Mouse (Mus musculus): ENCODE measurements around the gene Pitpnc1. TPM values are rescaled to one million over a fixed set of nuclear protein-coding genes. Genes with fewer than 3 reads are reported as not detected.

Gene Pitpnc1
- total and polyA plus RNA-seq, 3 experiments = 2.4 to 5.4 (median 3.6) TPM

DNA sequence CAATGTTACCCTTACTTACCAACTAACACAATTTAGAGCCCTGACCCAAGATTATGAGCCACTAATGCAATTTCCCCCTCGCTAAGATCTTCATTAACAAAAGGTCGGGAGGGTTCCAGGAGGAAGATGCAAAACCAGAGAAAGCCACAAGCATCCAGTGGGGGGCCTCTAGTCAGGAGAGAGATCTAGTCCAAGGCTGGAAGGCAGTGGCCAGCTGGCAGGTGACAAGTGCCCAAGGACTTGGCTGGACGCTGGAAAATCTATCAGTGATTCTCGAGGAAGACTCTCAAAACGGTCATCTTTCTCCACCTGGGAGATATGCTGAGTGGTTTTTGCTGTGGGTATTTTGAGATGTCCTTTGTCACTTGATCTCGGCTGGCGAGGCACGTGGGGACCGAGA, 196.3 kb downstream of the Pitpnc1 start (continued):
- TF ChIP-seq ELF1 (IDR thresholded peaks at IDR 0.05; ENCODE audit: low read depth, low read length) = no peak
- TF ChIP-seq POLR2A (IDR thresholded peaks at IDR 0.05; ENCODE audit: low read depth, low read length) = no peak

DNA sequence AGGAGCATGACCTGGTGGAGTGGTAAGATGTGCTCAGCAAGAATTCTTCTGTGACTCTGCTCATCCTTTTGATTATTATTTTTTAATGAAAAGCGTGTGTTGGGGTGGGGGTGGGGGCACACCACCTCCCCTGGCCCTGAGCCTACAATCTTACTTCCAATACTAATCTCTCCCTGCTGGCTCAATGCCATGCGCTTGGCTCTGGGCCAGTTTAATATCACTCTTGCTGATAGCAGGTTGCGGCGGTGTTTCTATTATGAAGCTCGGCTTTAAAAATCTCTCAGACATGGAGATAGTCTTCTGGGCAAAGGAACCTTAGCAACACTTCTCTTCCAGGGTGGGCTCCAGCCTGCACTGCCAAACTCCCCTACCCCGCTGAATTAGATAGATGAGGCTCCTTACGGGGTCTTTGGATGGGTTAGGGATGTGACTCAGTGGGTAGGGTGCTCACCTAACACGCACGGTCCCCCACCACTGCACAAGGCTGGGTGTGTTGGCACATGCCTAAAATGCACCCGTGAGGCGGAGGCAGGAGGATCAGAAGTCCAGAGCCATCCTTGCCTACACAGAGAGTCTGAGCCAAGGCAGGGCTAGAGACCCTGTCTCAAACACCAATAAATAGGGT, 198.0 kb downstream of the Pitpnc1 start:
- no peak for DNase-seq (ENCODE audit: extremely low read depth)
- no peak overlapping the region for H3K4me3 ChIP-seq (replicated peaks in 1 of 3; ENCODE audit: low read depth in 2 of 3, low read length in 2 of 3, poor library complexity in 1 of 3)
- no peak overlapping the region for H3K27ac ChIP-seq (ENCODE audit: insufficient read depth, low read depth)
- no peaks in the 10 kb centered on the region for H3K79me2 ChIP-seq (replicated peaks; ENCODE audit: control insufficient read depth, extremely low read depth, insufficient read depth, poor library complexity, severe bottlenecking)
- no peaks in the 10 kb centered on the region for H3K27me3 ChIP-seq (replicated peaks)
- H3K9ac ChIP-seq (ENCODE audit: insufficient read depth, low read depth) = no peak overlapping the region
- no peak overlapping the region for H3K4me2 ChIP-seq (ENCODE audit: insufficient read depth, low read depth, poor library complexity, severe bottlenecking)
- in situ Hi-C loops (cut with MboI; ENCODE audit: low pct_ligation_motif_present, low pct_unique_long_range_greater_than_20kb, low sequenced_read_pairs) = no loop called here
- peaks cover 5% of the 10 kb centered on the region for H3K9me3 ChIP-seq (replicated peaks; ENCODE audit: low read length)
- dilution Hi-C loops (cut with MboI; ENCODE audit: extremely low pct_ligation_motif_present, extremely low pct_unique_long_range_greater_than_20kb, low sequenced_read_pairs) = no loop called here
- H3K36me3 ChIP-seq (replicated peaks in 1 of 2; ENCODE audit: control insufficient read depth in 1 of 2, insufficient read depth in 1 of 2, low read length in 1 of 2) = no peaks in the 10 kb centered on the region
- no peak for TF ChIP-seq MXI1 (IDR thresholded peaks at IDR 0.05; ENCODE audit: low read depth, low read length)
- no peaks in the 10 kb centered on the region for H3K4me1 ChIP-seq (ENCODE audit: control insufficient read depth in 1 of 2, insufficient read depth in 2 of 2)

DNA sequence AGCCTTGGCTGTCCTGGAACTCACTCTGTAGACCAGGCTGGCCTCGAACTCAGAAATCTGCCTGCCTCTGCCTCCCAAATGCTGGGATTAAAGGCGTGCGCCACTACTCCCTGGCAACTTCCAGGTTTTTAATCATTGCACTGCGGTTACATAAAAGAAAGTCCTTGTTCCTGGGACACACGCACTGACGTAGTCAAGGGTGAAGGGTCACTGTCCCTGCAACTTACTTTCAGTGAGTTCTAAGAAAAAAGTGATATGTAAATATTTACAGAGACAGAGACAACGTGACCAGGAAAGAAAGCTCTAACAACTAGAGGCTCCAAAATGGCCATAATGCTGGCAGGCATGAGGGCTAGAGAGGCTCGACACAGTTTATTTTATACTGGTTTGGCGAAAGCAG, 199.9 kb downstream of the Pitpnc1 start:
- dilution Hi-C loops (cut with MboI; ENCODE audit: extremely low pct_ligation_motif_present, extremely low pct_unique_long_range_greater_than_20kb, low sequenced_read_pairs) (no loop called here), in situ Hi-C loops (cut with MboI; ENCODE audit: low pct_ligation_motif_present, low pct_unique_long_range_greater_than_20kb, low sequenced_read_pairs) (no loop called here)
- Histone ChIP-seq H3K36me3 (replicated peaks in 1 of 2; ENCODE audit: control insufficient read depth in 1 of 2, insufficient read depth in 1 of 2, low read length in 1 of 2) (no peaks in the 10 kb centered on the region), H3K79me2 (replicated peaks; ENCODE audit: control insufficient read depth, extremely low read depth, insufficient read depth, poor library complexity, severe bottlenecking) (no peaks in the 10 kb centered on the region), H3K4me1 (ENCODE audit: control insufficient read depth in 1 of 2, insufficient read depth in 2 of 2) (no peaks in the 10 kb centered on the region), H3K27me3 (replicated peaks) (no peaks in the 10 kb centered on the region), H3K9ac (ENCODE audit: insufficient read depth, low read depth) (no peak overlapping the region), H3K27ac (ENCODE audit: insufficient read depth, low read depth) (no peak overlapping the region), H3K9me3 (replicated peaks; ENCODE audit: low read length) (peaks cover 5% of the 10 kb centered on the region), H3K4me3 (replicated peaks in 1 of 3; ENCODE audit: low read depth in 2 of 3, low read length in 2 of 3, poor library complexity in 1 of 3) (no peak overlapping the region), H3K4me2 (ENCODE audit: insufficient read depth, low read depth, poor library complexity, severe bottlenecking) (no peak overlapping the region)
- no peak for DNase-seq (ENCODE audit: extremely low read depth)
- no peak for TF ChIP-seq CHD2 (IDR thresholded peaks at IDR 0.05; ENCODE audit: low read length)
- TF ChIP-seq CTCF (conservative IDR thresholded peaks at IDR 0.05 in 1 of 2, IDR thresholded peaks at IDR 0.05 in 1 of 2; ENCODE audit: low read depth in 2 of 2, low read length in 2 of 2) = no peak
- TF ChIP-seq IRF4 (IDR thresholded peaks at IDR 0.05; ENCODE audit: low read depth, low read length) = no peak
- no peak for TF ChIP-seq TCF12 (IDR thresholded peaks at IDR 0.05; ENCODE audit: low read depth, low read length)
- TF ChIP-seq NELFE (IDR thresholded peaks at IDR 0.05; ENCODE audit: low read depth, low read length) = no peak
- no peak for TF ChIP-seq POLR2A (IDR thresholded peaks at IDR 0.05; ENCODE audit: low read depth, low read length)
- no peak for TF ChIP-seq CHD1 (IDR thresholded peaks at IDR 0.05; ENCODE audit: low read depth, low read length)
- TF ChIP-seq KAT2A (IDR thresholded peaks at IDR 0.05; ENCODE audit: insufficient replicate concordance, low read length) = no peak
- no peak for TF ChIP-seq EP300 (IDR thresholded peaks at IDR 0.05; ENCODE audit: low read length)

DNA sequence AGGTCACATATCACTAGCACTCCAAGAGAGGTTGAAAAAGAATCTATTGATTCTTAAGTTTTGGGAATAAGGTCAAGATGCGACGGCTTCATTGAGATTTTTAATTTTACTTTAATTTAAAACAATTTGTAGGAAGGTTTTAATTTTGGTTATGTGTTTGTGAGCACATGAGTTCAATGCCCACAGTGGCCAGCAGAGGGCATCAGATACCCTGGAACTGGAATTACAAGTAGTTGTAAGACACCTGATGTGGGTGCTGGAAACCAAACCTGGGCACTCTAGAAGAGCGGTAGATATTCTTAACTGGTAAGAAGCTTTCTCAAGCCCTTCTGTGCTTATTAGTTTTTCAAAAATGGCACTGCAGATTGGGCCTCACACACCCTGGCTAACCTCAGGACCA, 203.0 kb downstream of the Pitpnc1 start:
- no peak overlapping the region for H3K9ac ChIP-seq (ENCODE audit: insufficient read depth, low read depth)
- no peaks in the 10 kb centered on the region for H3K79me2 ChIP-seq (replicated peaks; ENCODE audit: control insufficient read depth, extremely low read depth, insufficient read depth, poor library complexity, severe bottlenecking)
- no peak overlapping the region for H3K27ac ChIP-seq (ENCODE audit: insufficient read depth, low read depth)
- H3K4me3 ChIP-seq (replicated peaks in 1 of 3; ENCODE audit: low read depth in 2 of 3, low read length in 2 of 3, poor library complexity in 1 of 3) = no peak overlapping the region
- peaks cover 5% of the 10 kb centered on the region for H3K9me3 ChIP-seq (replicated peaks; ENCODE audit: low read length)
- in situ Hi-C loops (cut with MboI; ENCODE audit: low pct_ligation_motif_present, low pct_unique_long_range_greater_than_20kb, low sequenced_read_pairs) (no loop called here), dilution Hi-C loops (cut with MboI; ENCODE audit: extremely low pct_ligation_motif_present, extremely low pct_unique_long_range_greater_than_20kb, low sequenced_read_pairs) (no loop called here)
- DNase-seq (ENCODE audit: extremely low read depth) = peak; percentile 24
- H3K36me3 ChIP-seq (replicated peaks in 1 of 2; ENCODE audit: control insufficient read depth in 1 of 2, insufficient read depth in 1 of 2, low read length in 1 of 2) = no peaks in the 10 kb centered on the region
- H3K4me1 ChIP-seq (ENCODE audit: control insufficient read depth in 1 of 2, insufficient read depth in 2 of 2) = peaks cover 3 to 5% of the 10 kb centered on the region in 2 experiments; a peak in 1 of 4 replicates
- H3K4me2 ChIP-seq (ENCODE audit: insufficient read depth, low read depth, poor library complexity, severe bottlenecking) = no peak overlapping the region
- H3K27me3 ChIP-seq (replicated peaks) = no peaks in the 10 kb centered on the region
- TF ChIP-seq BHLHE40 (IDR thresholded peaks at IDR 0.05; ENCODE audit: low read depth, low read length) (no peak), ELF1 (IDR thresholded peaks at IDR 0.05; ENCODE audit: low read depth, low read length) (no peak), E2F4 (IDR thresholded peaks at IDR 0.05; ENCODE audit: insufficient replicate concordance, low read depth, low read length) (no peak), USF1 (IDR thresholded peaks at IDR 0.05; ENCODE audit: low read depth, low read length) (no peak), MYC (IDR thresholded peaks at IDR 0.05; ENCODE audit: low read depth, low read length) (no peak), ZMIZ1 (IDR thresholded peaks at IDR 0.05; ENCODE audit: low read depth, low read length) (no peak), SMC3 (IDR thresholded peaks at IDR 0.05; ENCODE audit: low read depth, low read length) (peak; percentile 30; the same call in 1 of the 2 replicates), HCFC1 (IDR thresholded peaks at IDR 0.05; ENCODE audit: low read depth, low read length) (no peak), TCF12 (IDR thresholded peaks at IDR 0.05; ENCODE audit: low read depth, low read length) (no peak), MAZ (IDR thresholded peaks at IDR 0.05; ENCODE audit: low read depth, low read length) (no peak), MAFK (IDR thresholded peaks at IDR 0.05; ENCODE audit: insufficient replicate concordance, low read length) (no peak), POLR2A (IDR thresholded peaks at IDR 0.05; ENCODE audit: low read depth, low read length) (no peak), RCOR1 (conservative IDR thresholded peaks at IDR 0.05; ENCODE audit: low read depth, low read length) (no peak), ZNF384 (IDR thresholded peaks at IDR 0.05; ENCODE audit: low read depth, low read length) (no peak), RAD21 (IDR thresholded peaks at IDR 0.05; ENCODE audit: low read depth, low read length) (peak; percentile 37), ETS1 (conservative IDR thresholded peaks at IDR 0.05; ENCODE audit: low read depth, low read length) (no peak), CHD2 (IDR thresholded peaks at IDR 0.05; ENCODE audit: low read length) (no peak)
